ENCODE assay signal across 10 mouse cellular contexts in genomic region chr16:85151681-85152080, GRCm38 (mm10). TPM values are rescaled to one million over a fixed set of nuclear protein-coding genes. Genes with fewer than 3 reads are reported as not detected.
DNase-seq lines count a peak whose midpoint lies in the region; TF ChIP-seq lines count a peak whose summit lies in the region.
"Had no signal": no experiment of that assay in that cellular context is flagged by ENCODE, and none has a peak within 500 bp of the region (broad histone marks: within the 10 kb centered on the region; RNA-seq: fewer than 3 reads in every experiment).

No protein-coding gene starts in this region.

- no peak for TF ChIP-seq CTCF in layer of hippocampus, adult 2 months (conservative IDR thresholded peaks at IDR 0.05)
- TF ChIP-seq CTCF in embryonic fibroblast, embryonic 13.5 days (IDR thresholded peaks at IDR 0.05; ENCODE audit: borderline replicate concordance, insufficient read depth, low read length) = no peak

- no peak for TF ChIP-seq POLR2A in embryonic fibroblast, embryonic 13.5 days (IDR thresholded peaks at IDR 0.05; ENCODE audit: low read depth, low read length)

- H3K4me1 ChIP-seq in brown adipose tissue, adult 24 weeks (ENCODE audit: control insufficient read depth, insufficient read depth, insufficient read length, low read length) = peaks cover 28% of the 10 kb centered on the region
- peaks cover 32% of the 10 kb centered on the region for H3K4me1 ChIP-seq in embryonic fibroblast, embryonic 13.5 days (ENCODE audit: control insufficient read depth, insufficient read depth, low read length)
- H3K4me1 ChIP-seq: megakaryocyte, embryonic 14.5 days had no signal

- H3K27ac ChIP-seq in layer of hippocampus, adult 2 months = peak overlapping the region; percentile 70
- 0 out of 2 replicates have a peak overlapping the region, but pooled peaks have one; percentile 24 for H3K27ac ChIP-seq in brown adipose tissue, adult 24 weeks (replicated peaks; ENCODE audit: low read depth, low read length)
- H3K27ac ChIP-seq in embryonic fibroblast, embryonic 13.5 days (ENCODE audit: insufficient read depth, low read length) = peak overlapping the region; percentile 36; the same call in 1 of the 2 replicates

- DNase-seq in layer of hippocampus, adult 2 months (ENCODE audit: low spot score in 2 of 2) = no peak
- DNase-seq in layer of hippocampus, adult 8-10 months (ENCODE audit: low spot score in 2 of 2) = no peak
- DNase-seq in kidney, postnatal 25 days = peak; percentile 67 to 77
- DNase-seq in testis, postnatal 14 days (ENCODE audit: low spot score) = no peak
- DNase-seq in adrenal gland, postnatal 36 days = no peak
- DNase-seq: cerebellum, adult 11-12 months; layer of hippocampus, postnatal 36 days had no signal

- no peak overlapping the region for H3K4me3 ChIP-seq in layer of hippocampus, adult 2 months
- no peak overlapping the region for H3K4me3 ChIP-seq in brown adipose tissue, adult 24 weeks (ENCODE audit: insufficient read depth, low read depth, low read length)
- no peak overlapping the region for H3K4me3 ChIP-seq in embryonic fibroblast, embryonic 13.5 days (ENCODE audit: insufficient read depth, low read length)
- H3K4me3 ChIP-seq: megakaryocyte, embryonic 14.5 days had no signal

RNA-seq across cellular contexts. Expression of gene App, which starts 21.9 kb away (rescaled TPM):
- total RNA-seq in layer of hippocampus, adult 2 months (2021) = 1,000 to 10,000 TPM; 1,175 to 1,228 TPM
- 1,000 to 10,000 TPM; 1,204 to 1,249 (median 1,228) TPM for total RNA-seq in layer of hippocampus, adult 8-10 months (2022)
- 71.4 and 80.5 TPM in 2 replicates for polyA plus RNA-seq in brown adipose tissue, adult 24 weeks (2012; ENCODE audit: insufficient read depth, insufficient read length, missing spikeins)
- polyA plus RNA-seq in embryonic fibroblast, embryonic 13.5 days (2011; ENCODE audit: insufficient read length, low read depth, missing spikeins) = 740 and 800 TPM in 2 replicates
- total RNA-seq in adrenal gland, postnatal 36 days (2021) = 100 to 1,000 TPM; 345 to 351 TPM

Comparison
In these comparisons a context has a peak if more than half of its experiments do, and no peak if none do; other contexts are left out.
1. DNase-seq: peak in kidney, postnatal 25 days (2 of 2); none in layer of hippocampus, adult 2 months (0 of 2), layer of hippocampus, adult 8-10 months (0 of 2), testis, postnatal 14 days (single experiment) and adrenal gland, postnatal 36 days (0 of 2).
2. Peak in every context shown above with its lines, with median percentiles within 50 percentile points of each other: H3K27ac ChIP-seq.